Mouse (Mus musculus) thymus, postnatal 14 days (tissue): ENCODE data around the gene Polrmt.

Experiments used
- DNase-seq: peaks from one replicate; pipeline ENCODE4 v3.0.0; 2021

Polrmt gene

GRCm38 (mm10) chr10:79686219-79686618 is 60.2 kb downstream of the Polrmt start:
- DNase-seq: no peak
